Mouse (Mus musculus): Measurements from ENCODE around the gene Dolk. TPM values are rescaled to one million over a fixed set of nuclear protein-coding genes. Genes with fewer than 3 reads are reported as not detected.

Gene Dolk
- total RNA-seq, 2 experiments from 2014 or later: 18.8 to 18.9 TPM

- DNase-seq: peak; percentile 40
- intact Hi-C loops (cut with DNase I; ENCODE audit: low total_unique reads): no loop called here
Measured at GRCm38 (mm10) chr2:30270134-30270533, 16.0 kb downstream of the Dolk start.

- DNase-seq: no peak
- intact Hi-C loops (cut with DNase I; ENCODE audit: low total_unique reads): no loop called here
Measured at GRCm38 (mm10) chr2:30269241-30269990, 16.7 kb downstream of the Dolk start.

GRCm38 (mm10) chr2:30268371-30268770 is 17.8 kb downstream of the Dolk start:
- intact Hi-C loops (cut with DNase I; ENCODE audit: low total_unique reads): no loop called here
- no peak for DNase-seq

GRCm38 (mm10) chr2:30267466-30267865 is 18.7 kb downstream of the Dolk start:
- DNase-seq: no peak
- intact Hi-C loops (cut with DNase I; ENCODE audit: low total_unique reads): no loop called here

- peak; percentile 75 for DNase-seq
- intact Hi-C loops (cut with DNase I; ENCODE audit: low total_unique reads): no loop called here
Measured at GRCm38 (mm10) chr2:30266392-30266941, 19.7 kb downstream of the Dolk start.

- peak; percentile 69 for DNase-seq
- intact Hi-C loops (cut with DNase I; ENCODE audit: low total_unique reads): no loop called here
Measured at GRCm38 (mm10) chr2:30265767-30266253, 20.3 kb downstream of the Dolk start, which contains the start of gene Phyhd1. TSS of gene Phyhd1 (plus strand) at chr2:30266203.

- intact Hi-C loops (cut with DNase I; ENCODE audit: low total_unique reads): no loop called here
- DNase-seq: no peak
Measured at GRCm38 (mm10) chr2:30264671-30265519, 21.2 kb downstream of the Dolk start.

GRCm38 (mm10) chr2:30263811-30264210 is 22.3 kb downstream of the Dolk start:
- intact Hi-C loops (cut with DNase I; ENCODE audit: low total_unique reads): no loop called here
- no peak for DNase-seq

GRCm38 (mm10) chr2:30262840-30263441 is 23.2 kb downstream of the Dolk start:
- no peak for DNase-seq
- intact Hi-C loops (cut with DNase I; ENCODE audit: low total_unique reads): no loop called here

GRCm38 (mm10) chr2:30261921-30262839 is 24.0 kb downstream of the Dolk start:
- intact Hi-C loops (cut with DNase I; ENCODE audit: low total_unique reads): no loop called here
- DNase-seq: no peak

GRCm38 (mm10) chr2:30261064-30261736 is 24.9 kb downstream of the Dolk start:
- intact Hi-C loops (cut with DNase I; ENCODE audit: low total_unique reads): no loop called here
- DNase-seq: no peak

GRCm38 (mm10) chr2:30259131-30260064 is 26.7 kb downstream of the Dolk start:
- intact Hi-C loops (cut with DNase I; ENCODE audit: low total_unique reads): no loop called here
- no peak for DNase-seq

GRCm38 (mm10) chr2:30258600-30258999 is 27.5 kb downstream of the Dolk start:
- peak; percentile 43 for DNase-seq
- intact Hi-C loops (cut with DNase I; ENCODE audit: low total_unique reads): no loop called here

GRCm38 (mm10) chr2:30257699-30258460 is 28.3 kb downstream of the Dolk start:
- intact Hi-C loops (cut with DNase I; ENCODE audit: low total_unique reads): no loop called here

GRCm38 (mm10) chr2:30256616-30257350 is 29.4 kb downstream of the Dolk start:
- no peak for DNase-seq
- intact Hi-C loops (cut with DNase I; ENCODE audit: low total_unique reads): no loop called here

More at GRCm38 (mm10) chr2:30257699-30258460, 28.3 kb downstream of the Dolk start:
- DNase-seq: no peak

All from gastrocnemius, postnatal 14 days (tissue).